ENCODE assay signal across 8 mouse cellular contexts in the genomic region with DNA sequence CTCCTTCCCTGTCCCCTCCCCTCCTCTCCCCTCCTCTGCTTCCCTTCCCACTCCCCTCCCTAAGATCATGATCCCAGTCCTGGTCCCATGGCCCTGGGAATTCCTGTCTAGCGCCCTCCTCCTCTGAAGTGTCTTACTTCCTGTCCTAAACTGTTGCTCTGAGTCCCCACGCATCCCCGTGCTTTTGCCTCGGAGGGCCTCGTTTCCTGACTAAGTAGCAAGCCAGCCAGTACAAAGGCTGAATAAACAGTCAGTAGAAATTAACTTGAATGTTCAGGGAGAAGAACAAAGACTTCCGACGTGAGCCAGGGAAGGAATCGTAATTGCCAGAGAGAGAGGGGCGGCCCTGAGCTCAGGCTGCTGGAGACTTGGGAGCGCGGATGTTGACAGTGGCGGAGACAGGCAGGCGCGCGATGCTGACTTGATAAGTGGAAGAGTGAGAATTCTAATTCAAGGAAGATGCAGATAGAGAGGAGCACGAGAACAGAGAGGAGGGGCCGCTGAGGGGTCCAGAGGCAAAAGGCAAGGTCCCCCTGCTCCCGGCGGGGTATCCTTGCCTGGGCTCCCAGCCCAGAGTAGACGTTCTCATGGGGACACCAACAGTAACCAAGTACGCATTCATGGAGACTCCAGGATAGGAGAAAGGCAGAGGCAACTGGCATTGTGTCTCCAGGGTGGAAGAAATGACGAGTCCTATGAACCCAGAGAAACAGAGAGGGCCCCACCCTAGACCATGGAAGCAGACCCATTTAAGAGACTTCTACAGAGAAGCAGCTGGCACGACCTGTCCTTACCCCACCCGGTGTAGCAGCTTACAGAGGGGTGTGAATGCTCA. TPM values are rescaled to one million over a fixed set of nuclear protein-coding genes. Genes with fewer than 3 reads are reported as not detected.
DNase-seq lines count a peak whose midpoint lies in the region; ATAC-seq and TF ChIP-seq lines count a peak whose summit lies in the region.

No protein-coding gene starts in this region.

- H3K4me1 ChIP-seq in ES-Bruce4 (ENCODE audit: control insufficient read depth, insufficient read depth, low read length): peaks cover 4% of the 10 kb centered on the region

- DNase-seq in embryo, embryonic 11 days: peak; percentile 70
- DNase-seq in heart, postnatal 10 days: peak; percentile 55 to 62
- DNase-seq in lung, adult 18-20 months: peak; percentile 51 to 71
- peak; percentile 79 for DNase-seq in retina, postnatal 1 day
- no peak for DNase-seq in adipocyte (ENCODE audit: low spot score)
- DNase-seq in T-cell, adult 2 months (ENCODE audit: low spot score): no peak

- intact Hi-C loops in heart, postnatal 10 days (cut with DNase I): loop anchor here (5.0 kb wide), 5 partner anchors 269 to 854 kb away; partner anchors contain the start of gene Ccdc182

- TF ChIP-seq EP300 in ES-Bruce4 (IDR thresholded peaks at IDR 0.05; ENCODE audit: insufficient read depth, low read depth, low read length): no peak

- ATAC-seq in erythroid progenitor cell, adult 5-6 weeks (replicated peaks; ENCODE audit: low FRiP score, poor library complexity, severe bottlenecking): no peak

- no peaks in the 10 kb centered on the region for H3K27me3 ChIP-seq in ES-Bruce4 (ENCODE audit: control insufficient read depth, insufficient read depth, low read length, poor library complexity, severe bottlenecking)

- 0 out of 2 replicates have a peak overlapping the region, but pooled peaks have one; percentile 8 for H3K9ac ChIP-seq in ES-Bruce4 (ENCODE audit: low read depth, poor library complexity, severe bottlenecking)

- H3K36me3 ChIP-seq in ES-Bruce4 (ENCODE audit: control insufficient read depth, insufficient read depth, low read length, poor library complexity, severe bottlenecking): no peaks in the 10 kb centered on the region

- peak; percentile 9 for TF ChIP-seq CTCF in ES-Bruce4 (IDR thresholded peaks at IDR 0.05; ENCODE audit: low read depth, low read length)

- no peak for TF ChIP-seq POLR2A in ES-Bruce4 (IDR thresholded peaks at IDR 0.05; ENCODE audit: insufficient read depth, low read length)

- H3K27ac ChIP-seq in ES-Bruce4 (ENCODE audit: insufficient read depth, low read length): no peak overlapping the region

- H3K9me3 ChIP-seq in ES-Bruce4 (replicated peaks; ENCODE audit: control insufficient read depth, insufficient read depth, low read length, poor library complexity, severe bottlenecking): no peaks in the 10 kb centered on the region

- peak overlapping the region; percentile 20 for H3K4me3 ChIP-seq in ES-Bruce4 (ENCODE audit: low read depth, low read length)

RNA-seq across cellular contexts. Expression of gene Akap1, which starts 43.4 kb away (rescaled TPM):
- polyA plus RNA-seq in ES-Bruce4 (2011; ENCODE audit: insufficient read depth, insufficient read length, low read depth, missing spikeins): 48.2 and 51.4 TPM in 2 replicates
- total RNA-seq in heart, postnatal 10 days (2021): 100 to 1,000 TPM; 110 to 122 TPM
- 0.42 TPM in 1 of 2 replicates, not detected in the other for total RNA-seq in erythroid progenitor cell, adult 5-6 weeks (2015; ENCODE audit: low replicate concordance)
- total RNA-seq in erythroid progenitor cell, adult 5-6 weeks (2017; ENCODE audit: low replicate concordance): 3.3 and 7.1 TPM in 2 replicates

Comparison
In these comparisons a context has a peak if more than half of its experiments do, and no peak if none do; other contexts are left out.
1. DNase-seq: peak in embryo, embryonic 11 days (single experiment), heart, postnatal 10 days (2 of 2), lung, adult 18-20 months (2 of 2) and retina, postnatal 1 day (single experiment); none in adipocyte (single experiment) and T-cell, adult 2 months (single experiment).
2. RNA of gene Akap1, which starts 43.4 kb away (total RNA-seq): 110 to 122 TPM in heart, postnatal 10 days; 0.42 to 7.1 TPM in erythroid progenitor cell, adult 5-6 weeks; every median in the first group is over 10 times any median in the second.